Mouse (Mus musculus): ENCODE data around the gene Lrsam1. TPM values are rescaled to one million over a fixed set of nuclear protein-coding genes. Genes with fewer than 3 reads are reported as not detected.
A peak's percentile ranks its signal among the peaks of the same experiment; 100 is the strongest.

Gene Lrsam1
- polyA plus RNA-seq, 1 experiment from 2014 or later = 18.1 TPM

- ATAC-seq = no peak
- H3K9me3 ChIP-seq = no peaks in the 10 kb centered on the region
- H3K4me2 ChIP-seq (replicated peaks) = no peak overlapping the region
- no peaks in the 10 kb centered on the region for H3K27me3 ChIP-seq
- no peak overlapping the region for H3K27ac ChIP-seq
- H3K9ac ChIP-seq (replicated peaks) = no peak overlapping the region
- no peak overlapping the region for H3K4me3 ChIP-seq (replicated peaks)
- WGBS = 46% methylated on average over 7 of the region's 7 CpGs
- H3K4me1 ChIP-seq (replicated peaks) = peaks cover 40% of the 10 kb centered on the region
- H3K36me3 ChIP-seq = no peaks in the 10 kb centered on the region
These were observed 76.7 kb downstream of the Lrsam1 start for GRCm38 (mm10) chr2:32884745-32885144.

- 0 out of 2 replicates have a peak, but pooled peaks have one; percentile 18 for ATAC-seq
- Histone ChIP-seq H3K4me2 (replicated peaks) (no peak overlapping the region), H3K4me3 (replicated peaks) (no peak overlapping the region), H3K9me3 (no peaks in the 10 kb centered on the region), H3K9ac (replicated peaks) (no peak overlapping the region), H3K36me3 (no peaks in the 10 kb centered on the region), H3K27me3 (no peaks in the 10 kb centered on the region), H3K27ac (no peak overlapping the region), H3K4me1 (replicated peaks) (peaks cover 54% of the 10 kb centered on the region)
- 63% methylated on average over 13 of the region's 21 CpGs for WGBS
These were observed 79.0 kb downstream of the Lrsam1 start for GRCm38 (mm10) chr2:32882283-32883043.

DNA sequence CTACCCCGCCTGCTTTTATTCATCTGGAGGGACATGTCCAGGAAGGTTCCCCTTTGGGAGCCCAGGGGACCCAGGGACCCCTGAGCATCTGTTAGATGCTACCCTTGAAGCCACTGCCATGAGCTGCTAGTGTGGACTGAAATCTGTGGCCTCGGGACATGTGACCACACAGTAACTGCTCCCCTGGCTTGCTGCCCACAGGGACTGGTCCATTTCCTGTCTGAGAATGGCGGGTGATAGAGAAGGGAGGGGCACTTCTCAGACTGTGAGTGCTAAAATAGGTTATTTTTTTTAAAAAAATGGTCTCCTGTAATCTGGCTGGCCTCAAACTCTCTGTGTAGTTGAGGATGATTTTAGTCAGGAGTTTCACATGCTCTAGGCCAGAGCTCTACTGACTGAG, 79.7 kb downstream of the Lrsam1 start:
- 50% methylated on average over 3 of the region's 3 CpGs for WGBS
- ATAC-seq = no peak
- H3K36me3 ChIP-seq = no peaks in the 10 kb centered on the region
- 0 out of 2 replicates have a peak overlapping the region, but pooled peaks have one; percentile 35 for H3K27ac ChIP-seq
- H3K4me3 ChIP-seq (replicated peaks) = no peak overlapping the region
- H3K27me3 ChIP-seq = no peaks in the 10 kb centered on the region
- peak overlapping the region; percentile 25; the same call in 1 of the 2 replicates for H3K9ac ChIP-seq (replicated peaks)
- peaks cover 61% of the 10 kb centered on the region for H3K4me1 ChIP-seq (replicated peaks)
- H3K4me2 ChIP-seq (replicated peaks) = no peak overlapping the region
- no peaks in the 10 kb centered on the region for H3K9me3 ChIP-seq

GRCm38 (mm10) chr2:32881054-32881453, 80.4 kb downstream of the Lrsam1 start:
- 0 out of 2 replicates have a peak overlapping the region, but pooled peaks have one; percentile 35 for H3K27ac ChIP-seq
- no peaks in the 10 kb centered on the region for H3K27me3 ChIP-seq
- no peaks in the 10 kb centered on the region for H3K9me3 ChIP-seq
- peaks cover 64% of the 10 kb centered on the region for H3K4me1 ChIP-seq (replicated peaks)
- H3K4me2 ChIP-seq (replicated peaks) = peak overlapping the region; percentile 0
- H3K36me3 ChIP-seq = no peaks in the 10 kb centered on the region
- peak overlapping the region; percentile 25; the same call in 1 of the 2 replicates for H3K9ac ChIP-seq (replicated peaks)
- WGBS = 23% methylated on average over 6 of the region's 6 CpGs
- no peak for ATAC-seq
- H3K4me3 ChIP-seq (replicated peaks) = no peak overlapping the region

DNA sequence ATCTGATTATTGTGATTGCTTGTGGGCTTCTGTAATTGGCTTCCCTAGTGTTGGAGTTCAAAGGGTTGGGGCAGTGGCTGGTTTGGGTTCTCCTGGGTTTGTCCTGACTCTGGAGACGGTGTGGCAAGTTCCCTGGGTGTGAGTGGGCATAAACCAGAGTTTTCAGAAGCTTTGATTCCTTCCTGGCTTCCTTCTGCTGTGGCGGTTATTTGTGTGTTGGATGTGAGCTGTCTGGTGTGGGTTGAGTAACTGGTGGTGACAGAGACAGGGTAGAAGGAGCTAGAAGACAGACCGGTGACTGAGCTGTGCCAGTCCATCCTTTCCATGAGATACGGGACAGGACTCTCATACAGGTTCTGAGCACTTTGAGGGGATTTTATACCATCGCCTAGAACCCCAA, 81.8 kb downstream of the Lrsam1 start:
- Histone ChIP-seq H3K9me3 (no peaks in the 10 kb centered on the region), H3K4me3 (replicated peaks) (no peak overlapping the region), H3K4me2 (replicated peaks) (0 out of 2 replicates have a peak overlapping the region, but pooled peaks have one; percentile 0), H3K36me3 (no peaks in the 10 kb centered on the region), H3K9ac (replicated peaks) (0 out of 2 replicates have a peak overlapping the region, but pooled peaks have one; percentile 3), H3K4me1 (replicated peaks) (peaks cover 69% of the 10 kb centered on the region), H3K27ac (no peak overlapping the region), H3K27me3 (no peaks in the 10 kb centered on the region)
- 89% methylated on average over 5 of the region's 5 CpGs for WGBS
- ATAC-seq = no peak

DNA sequence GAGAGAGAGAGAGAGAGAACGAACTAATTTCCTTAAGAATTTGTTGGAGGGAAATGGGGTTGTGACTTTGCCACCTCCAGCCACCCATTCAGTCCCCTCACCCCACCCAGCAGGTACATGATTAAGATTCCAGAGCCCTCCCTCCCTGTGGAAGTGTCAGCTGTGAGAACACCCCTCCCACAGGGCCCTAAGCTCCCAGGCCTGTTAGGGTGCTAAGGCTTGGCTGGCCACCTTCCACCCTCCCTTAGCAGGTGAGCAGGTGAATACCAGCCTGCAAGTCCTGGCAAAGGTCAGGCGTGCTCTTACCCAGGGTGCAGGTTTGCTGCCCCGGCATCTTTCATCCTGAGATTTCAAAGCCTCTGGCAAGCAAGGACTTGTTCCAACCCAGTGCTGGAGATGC, 83.0 kb downstream of the Lrsam1 start:
- no peak for ATAC-seq
- Histone ChIP-seq H3K9me3 (no peaks in the 10 kb centered on the region), H3K36me3 (no peaks in the 10 kb centered on the region), H3K27me3 (no peaks in the 10 kb centered on the region), H3K9ac (replicated peaks) (0 out of 2 replicates have a peak overlapping the region, but pooled peaks have one; percentile 93), H3K4me1 (replicated peaks) (peaks cover 76% of the 10 kb centered on the region), H3K4me3 (replicated peaks) (peak overlapping the region; percentile 72), H3K27ac (no peak overlapping the region), H3K4me2 (replicated peaks) (peak overlapping the region; percentile 76)
- 66% methylated on average over 3 of the region's 3 CpGs for WGBS

- no peaks in the 10 kb centered on the region for H3K27me3 ChIP-seq
- H3K4me1 ChIP-seq (replicated peaks) = peaks cover 76% of the 10 kb centered on the region
- peak overlapping the region; percentile 93 for H3K9ac ChIP-seq (replicated peaks)
- no peak for ATAC-seq
- WGBS = 49% methylated on average over 6 of the region's 6 CpGs
- H3K4me2 ChIP-seq (replicated peaks) = peak overlapping the region; percentile 76
- no peaks in the 10 kb centered on the region for H3K9me3 ChIP-seq
- no peaks in the 10 kb centered on the region for H3K36me3 ChIP-seq
- no peak overlapping the region for H3K27ac ChIP-seq
- peak overlapping the region; percentile 72 for H3K4me3 ChIP-seq (replicated peaks)
These were observed 83.5 kb downstream of the Lrsam1 start for GRCm38 (mm10) chr2:32877761-32878393.

DNA sequence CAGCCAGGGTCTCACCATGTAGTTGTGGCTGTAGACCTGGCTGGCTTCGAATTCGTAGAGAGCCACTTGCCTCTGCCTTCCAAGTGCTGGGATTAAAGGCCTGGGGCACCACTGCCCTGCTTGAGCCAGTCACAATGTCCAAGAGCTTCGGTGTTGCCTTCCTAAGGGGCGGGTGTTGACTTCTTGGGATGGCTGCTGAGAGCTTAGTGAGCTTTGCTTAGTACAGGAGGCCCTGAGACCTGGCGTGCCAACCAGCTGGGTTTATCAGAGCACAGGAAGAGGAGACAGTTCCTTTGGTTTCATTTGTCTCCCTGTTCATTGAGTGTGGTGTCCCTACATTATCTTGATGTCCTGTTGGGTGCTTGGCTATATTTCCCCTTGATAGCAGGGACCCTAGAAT, 84.1 kb downstream of the Lrsam1 start:
- no peak for ATAC-seq
- no peaks in the 10 kb centered on the region for H3K9me3 ChIP-seq
- H3K9ac ChIP-seq (replicated peaks) = peak overlapping the region; percentile 93
- H3K27ac ChIP-seq = no peak overlapping the region; the same call in 1 of the 2 replicates
- peak overlapping the region; percentile 76 for H3K4me2 ChIP-seq (replicated peaks)
- no peaks in the 10 kb centered on the region for H3K36me3 ChIP-seq
- 33% methylated on average over 5 of the region's 5 CpGs for WGBS
- peaks cover 73% of the 10 kb centered on the region for H3K4me1 ChIP-seq (replicated peaks)
- H3K4me3 ChIP-seq (replicated peaks) = peak overlapping the region; percentile 72
- no peaks in the 10 kb centered on the region for H3K27me3 ChIP-seq

DNA sequence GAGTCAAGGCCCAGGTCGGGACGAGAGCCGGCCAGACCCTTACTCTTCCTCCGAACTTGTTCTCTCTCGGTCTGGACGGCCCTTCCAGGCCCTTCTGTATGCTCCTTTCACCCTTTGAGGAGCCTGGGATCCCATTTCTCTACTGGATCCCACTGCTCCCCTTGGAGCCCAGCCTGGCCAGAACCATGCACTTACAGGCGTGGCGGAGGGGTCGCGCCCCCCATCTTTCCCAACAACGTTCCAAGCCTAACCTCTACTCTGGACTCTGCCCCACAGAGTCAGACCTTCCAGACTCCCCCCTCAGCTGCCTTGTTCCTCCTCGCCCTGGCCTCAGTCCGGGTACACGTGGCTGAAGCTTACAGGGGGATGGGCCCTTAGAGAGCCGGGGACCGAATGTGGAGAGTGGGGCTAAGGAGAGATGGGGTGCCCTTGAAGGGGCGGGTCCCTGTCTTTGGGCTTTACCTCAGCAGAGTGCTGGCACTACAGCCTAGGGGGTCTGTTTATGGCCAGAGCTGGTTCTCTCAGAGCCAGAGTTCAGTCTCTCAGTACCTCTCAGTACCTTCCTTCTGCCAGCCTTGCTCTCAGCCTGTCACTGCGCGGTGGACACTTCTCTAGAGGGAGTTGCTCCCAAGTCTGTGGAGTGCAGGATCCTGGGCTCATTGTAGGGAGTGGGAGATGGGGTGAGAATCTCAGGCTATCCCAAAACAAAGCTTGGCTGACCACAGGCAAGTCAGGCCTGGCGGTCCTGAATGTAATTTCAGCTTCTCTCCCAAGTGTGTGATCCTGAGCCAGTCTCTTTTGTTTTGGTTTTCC, 84.7 kb downstream of the Lrsam1 start:
- peak; percentile 29 for ATAC-seq
- H3K4me3 ChIP-seq (replicated peaks) = peak overlapping the region; percentile 72
- H3K9me3 ChIP-seq = no peaks in the 10 kb centered on the region
- no peaks in the 10 kb centered on the region for H3K27me3 ChIP-seq
- peaks cover 70% of the 10 kb centered on the region for H3K4me1 ChIP-seq (replicated peaks)
- peak overlapping the region; percentile 76 for H3K4me2 ChIP-seq (replicated peaks)
- peak overlapping the region; percentile 96 for H3K27ac ChIP-seq
- H3K36me3 ChIP-seq = no peaks in the 10 kb centered on the region
- 2% methylated on average over 20 of the region's 20 CpGs for WGBS
- H3K9ac ChIP-seq (replicated peaks) = peak overlapping the region; percentile 93

GRCm38 (mm10) chr2:32875675-32876489, 85.5 kb downstream of the Lrsam1 start, which contains the start of gene Fam129b:
Gene Fam129b, plus strand, starts transcription at chr2:32876114.
- Histone ChIP-seq H3K9me3 (no peaks in the 10 kb centered on the region), H3K4me2 (replicated peaks) (peak within 1 kb of the TSS; percentile 76), H3K27ac (peak within 1 kb of the TSS; percentile 96), H3K4me3 (replicated peaks) (peak within 1 kb of the TSS; percentile 72), H3K36me3 (no peaks in the 10 kb centered on the region), H3K9ac (replicated peaks) (peak within 1 kb of the TSS; percentile 93), H3K27me3 (no peaks in the 10 kb centered on the region), H3K4me1 (replicated peaks) (peaks cover 62% of the 10 kb centered on the region)
- WGBS = under 1% methylated on average over 64 of the region's 68 CpGs
- ATAC-seq = peak; percentile 87

All from midbrain, embryonic 13.5 days (tissue).